Comparison of ENCODE assay signal across 8 mouse cellular contexts in genomic region chrX:153237304-153237919, GRCm38 (mm10). TPM values are rescaled to one million over a fixed set of nuclear protein-coding genes. Genes with fewer than 3 reads are reported as not detected.
DNase-seq lines count a peak whose midpoint lies in the region; ATAC-seq and TF ChIP-seq lines count a peak whose summit lies in the region.

Gene Klf8 (plus strand): TSS chrX:153237466.

- WGBS in hindbrain, embryonic 15.5 days, result 37% methylated on average over 17 of the region's 17 CpGs
- WGBS in limb, embryonic 15.5 days, result 27% methylated on average over 17 of the region's 17 CpGs
- 17% methylated on average over 17 of the region's 17 CpGs for WGBS in midbrain, embryonic 16.5 days

- no peaks in the 10 kb centered on the region for H3K9me3 ChIP-seq in hindbrain, embryonic 15.5 days
- no peaks in the 10 kb centered on the region for H3K9me3 ChIP-seq in limb, embryonic 15.5 days
- no peaks in the 10 kb centered on the region for H3K9me3 ChIP-seq in midbrain, embryonic 16.5 days (replicated peaks; ENCODE audit: control insufficient read depth, low read length, poor library complexity, severe bottlenecking)

- no peak for TF ChIP-seq POLR2A in embryonic fibroblast, embryonic 13.5 days (IDR thresholded peaks at IDR 0.05; ENCODE audit: low read depth, low read length)

- H3K4me2 ChIP-seq in hindbrain, embryonic 15.5 days, result peak within 1 kb of the TSS; percentile 62
- H3K4me2 ChIP-seq in limb, embryonic 15.5 days, result peak within 1 kb of the TSS; percentile 56
- peak within 1 kb of the TSS; percentile 62 for H3K4me2 ChIP-seq in midbrain, embryonic 16.5 days (ENCODE audit: low read length)

- no peaks in the 10 kb centered on the region for H3K27me3 ChIP-seq in hindbrain, embryonic 15.5 days
- 0 out of 2 replicates have a peak, but pooled peaks cover 6% of the 10 kb centered on the region for H3K27me3 ChIP-seq in limb, embryonic 15.5 days
- H3K27me3 ChIP-seq in midbrain, embryonic 16.5 days (ENCODE audit: control insufficient read depth, insufficient read depth, low read depth, low read length), result no peaks in the 10 kb centered on the region

- peak; percentile 7 for DNase-seq in embryo, embryonic 10 days (ENCODE audit: low spot score)
- DNase-seq in embryo, embryonic 9.5 days (ENCODE audit: extremely low spot score), result no peak
- peak; percentile 5 for DNase-seq in MN1 (ENCODE audit: low spot score)
- no peak for DNase-seq in gastrocnemius, adult 8-10 months (ENCODE audit: low spot score in 2 of 2)

- H3K9ac ChIP-seq in hindbrain, embryonic 15.5 days, result peak within 1 kb of the TSS; percentile 58
- H3K9ac ChIP-seq in limb, embryonic 15.5 days, result 0 out of 2 replicates have a peak within 1 kb of the TSS, but pooled peaks have one; percentile 26
- H3K9ac ChIP-seq in midbrain, embryonic 16.5 days (ENCODE audit: low read depth, low read length), result peak within 1 kb of the TSS; percentile 73

- H3K27ac ChIP-seq in embryonic fibroblast, embryonic 13.5 days (ENCODE audit: insufficient read depth, low read length), result no peak within 1 kb of the TSS
- H3K27ac ChIP-seq in hindbrain, embryonic 15.5 days (replicated peaks), result peak within 1 kb of the TSS; percentile 83
- peak within 1 kb of the TSS; percentile 17; the same call in 1 of the 2 replicates for H3K27ac ChIP-seq in limb, embryonic 15.5 days
- peak within 1 kb of the TSS; percentile 88 for H3K27ac ChIP-seq in midbrain, embryonic 16.5 days (ENCODE audit: low read length)

- ATAC-seq in hindbrain, embryonic 15.5 days (ENCODE audit: low FRiP score, low read depth), result peak; percentile 74
- ATAC-seq in limb, embryonic 15.5 days (ENCODE audit: insufficient number of reproducible peaks, low FRiP score, low TSS enrichment, low read depth), result 0 out of 2 replicates have a peak, but pooled peaks have one; percentile 63
- peak; percentile 86 for ATAC-seq in midbrain, embryonic 16.5 days

- H3K36me3 ChIP-seq in hindbrain, embryonic 15.5 days, result no peaks in the 10 kb centered on the region
- no peaks in the 10 kb centered on the region for H3K36me3 ChIP-seq in limb, embryonic 15.5 days
- no peaks in the 10 kb centered on the region for H3K36me3 ChIP-seq in midbrain, embryonic 16.5 days (ENCODE audit: control insufficient read depth, insufficient read depth, low read length)

- peak within 1 kb of the TSS; percentile 63 for H3K4me3 ChIP-seq in embryonic fibroblast, embryonic 13.5 days (ENCODE audit: insufficient read depth, low read length)
- H3K4me3 ChIP-seq in hindbrain, embryonic 15.5 days, result peak within 1 kb of the TSS; percentile 61
- H3K4me3 ChIP-seq in limb, embryonic 15.5 days, result peak within 1 kb of the TSS; percentile 54
- H3K4me3 ChIP-seq in midbrain, embryonic 16.5 days (ENCODE audit: low read depth, low read length), result peak within 1 kb of the TSS; percentile 61

- no peak for TF ChIP-seq CTCF in embryonic fibroblast, embryonic 13.5 days (IDR thresholded peaks at IDR 0.05; ENCODE audit: borderline replicate concordance, insufficient read depth, low read length)

- no peaks in the 10 kb centered on the region for H3K4me1 ChIP-seq in embryonic fibroblast, embryonic 13.5 days (ENCODE audit: control insufficient read depth, insufficient read depth, low read length)
- H3K4me1 ChIP-seq in hindbrain, embryonic 15.5 days (replicated peaks), result 0 out of 2 replicates have a peak, but pooled peaks cover 3% of the 10 kb centered on the region
- H3K4me1 ChIP-seq in limb, embryonic 15.5 days, result no peaks in the 10 kb centered on the region
- H3K4me1 ChIP-seq in midbrain, embryonic 16.5 days (ENCODE audit: control insufficient read depth, insufficient read depth, low read length), result peaks cover 5% of the 10 kb centered on the region

RNA-seq across cellular contexts. Expression of gene Klf8, which starts in this region (rescaled TPM):
- polyA plus RNA-seq in embryonic fibroblast, embryonic 13.5 days (2011; ENCODE audit: insufficient read length, low read depth, missing spikeins), result 3.5 and 5.1 TPM in 2 replicates
- polyA plus RNA-seq in hindbrain, embryonic 15.5 days (2015; fragmentation: Nextera tagmentation; extraction: Ambion mirVana), result 4.8 and 5.9 TPM in 2 replicates
- polyA plus RNA-seq in limb, embryonic 15.5 days (2015; fragmentation: Nextera tagmentation; extraction: Ambion mirVana), result 1.6 and 1.7 TPM in 2 replicates
- 7.6 and 7.7 TPM in 2 replicates for polyA plus RNA-seq in midbrain, embryonic 16.5 days (2015; fragmentation: Nextera tagmentation; extraction: Ambion mirVana)
- total RNA-seq in gastrocnemius, adult 8-10 months (2022), result under 1 TPM; 0.15 to 0.62 (median 0.24) TPM

Comparison
In these comparisons a context has a peak if more than half of its experiments do, and no peak if none do; other contexts are left out.
1. DNase-seq: peak in embryo, embryonic 10 days (single experiment) and MN1 (single experiment); none in embryo, embryonic 9.5 days (single experiment) and gastrocnemius, adult 8-10 months (0 of 2).
2. Peak in every context shown above with its lines, with median percentiles within 50 percentile points of each other: H3K4me3 ChIP-seq, ATAC-seq, H3K4me2 ChIP-seq and H3K9ac ChIP-seq.